Mouse (Mus musculus) bone marrow, adult 2 months (tissue): ENCODE data around the gene Capn12. TPM values are rescaled to one million over a fixed set of nuclear protein-coding genes. Genes with fewer than 3 reads are reported as not detected.

ENCODE experiments used
- H3K27ac ChIP-seq: fragments of 200-500 bp; 2 replicates; pipeline ENCODE4 v1.5.1; 2012; ENCODE audit warnings: low read depth, mild to moderate bottlenecking, control low read depth, inconsistent platforms, low read length; ENCODE audit not compliant: control insufficient read depth, poor library complexity, insufficient read depth
- H3K4me1 ChIP-seq: fragments of 200-500 bp; 2 replicates; pipeline ENCODE4 v1.6.1; 2011; ENCODE audit warnings: low read length; ENCODE audit not compliant: control insufficient read depth, insufficient read depth
- H3K4me3 ChIP-seq: fragments of 200-500 bp; replicated peaks from 2 replicates; pipeline ENCODE3; 2011; ENCODE audit warnings: mild to moderate bottlenecking, low read depth, low read length, control low read depth; ENCODE audit not compliant: control insufficient read depth
- CTCF ChIP-seq: fragments of 200-500 bp; IDR thresholded peaks from 2 replicates; pipeline ENCODE4 v1.5.1; 2011; ENCODE audit warnings: low read length, control low read depth; ENCODE audit not compliant: control insufficient read depth, insufficient read depth
- POLR2A ChIP-seq: fragments of 200-500 bp; IDR thresholded peaks from 2 replicates; pipeline ENCODE4 v1.6.1; 2011; ENCODE audit warnings: low read depth, mild to moderate bottlenecking, control low read depth, low read length, borderline replicate concordance; ENCODE audit not compliant: control insufficient read depth
- WGBS: fragments of 180-500 bp; shearing (Covaris S2); methylation state at CpG from one replicate; pipeline ENCODE4 v1.1.7; 2018; 5-methylcytosine and 5-hydroxymethylcytosine counted together
- polyA plus RNA-seq: library from polyadenylated mRNA; stranded (reverse); fragments of >200 nt; gene quantifications from 2 replicates; pipeline ENCODE4 v1.2.4, GENCODE M21; 2011; ENCODE audit warnings: low replicate concordance; ENCODE audit not compliant: missing spikeins, insufficient read depth, insufficient read length

Capn12 gene
- not detected in 2 replicates for polyA plus RNA-seq

GRCm38 (mm10) chr7:28881199-28881598 lies at the start of gene Capn12:
TSS of gene Capn12 (plus strand) at chr7:28881422.
- H3K4me3 ChIP-seq, result no peak within 1 kb of the TSS
- TF ChIP-seq POLR2A, result no peak
- no peak for TF ChIP-seq CTCF
- WGBS, result 57% methylated on average over 13 of the region's 13 CpGs
- no peaks in the 10 kb centered on the region for H3K4me1 ChIP-seq
- H3K27ac ChIP-seq, result no peak within 1 kb of the TSS

- no peak overlapping the region for H3K4me3 ChIP-seq
- peaks cover 8% of the 10 kb centered on the region for H3K4me1 ChIP-seq
- H3K27ac ChIP-seq, result peak overlapping the region; percentile 65
- WGBS, result 23% methylated on average over 6 of the region's 6 CpGs
- TF ChIP-seq POLR2A (no peak), CTCF (no peak)
These were observed 49.1 kb upstream of the Capn12 start for GRCm38 (mm10) chr7:28832137-28832536.

GRCm38 (mm10) chr7:28833723-28834347 lies 47.4 kb upstream of the Capn12 start, which contains the start of gene Lgals4:
TSS of gene Lgals4 (plus strand) at chr7:28833854.
- Histone ChIP-seq H3K4me1 (peaks cover 11% of the 10 kb centered on the region), H3K4me3 (no peak within 1 kb of the TSS), H3K27ac (peak within 1 kb of the TSS; percentile 28; the same call in 1 of the 2 replicates)
- 82% methylated on average over 6 of the region's 6 CpGs for WGBS
- TF ChIP-seq POLR2A, result no peak

GRCm38 (mm10) chr7:28836936-28837335 lies 44.3 kb upstream of the Capn12 start:
- WGBS, result 87% methylated on average over 5 of the region's 5 CpGs
- peaks cover 5% of the 10 kb centered on the region for H3K4me1 ChIP-seq
- TF ChIP-seq POLR2A, result no peak
- no peak overlapping the region for H3K4me3 ChIP-seq
- H3K27ac ChIP-seq, result no peak overlapping the region

- Histone ChIP-seq H3K27ac (peak overlapping the region; percentile 86), H3K4me3 (no peak overlapping the region), H3K4me1 (peaks cover 3% of the 10 kb centered on the region)
- 48% methylated on average over 9 of the region's 9 CpGs for WGBS
- no peak for TF ChIP-seq CTCF
- 0 out of 2 replicates have a peak, but pooled peaks have one; percentile 9 for TF ChIP-seq POLR2A
These were observed 42.9 kb upstream of the Capn12 start for GRCm38 (mm10) chr7:28838331-28838730.

- no peak for TF ChIP-seq POLR2A
- no peak for TF ChIP-seq CTCF
- Histone ChIP-seq H3K4me3 (no peak overlapping the region), H3K4me1 (no peaks in the 10 kb centered on the region), H3K27ac (no peak overlapping the region)
- WGBS, result 74% methylated on average over 1 of the region's 1 CpGs
These were observed 33.9 kb upstream of the Capn12 start for GRCm38 (mm10) chr7:28847273-28847672.

GRCm38 (mm10) chr7:28849700-28850236 lies 31.5 kb upstream of the Capn12 start:
- Histone ChIP-seq H3K4me1 (no peaks in the 10 kb centered on the region), H3K27ac (no peak overlapping the region), H3K4me3 (no peak overlapping the region)
- 45% methylated on average over 1 of the region's 1 CpGs for WGBS
- TF ChIP-seq POLR2A, result no peak
- no peak for TF ChIP-seq CTCF

- TF ChIP-seq CTCF (no peak), POLR2A (no peak)
- H3K4me1 ChIP-seq, result no peaks in the 10 kb centered on the region
- no peak overlapping the region for H3K4me3 ChIP-seq
- WGBS, result 73% methylated on average over 4 of the region's 4 CpGs
- H3K27ac ChIP-seq, result no peak overlapping the region
These were observed 30.6 kb upstream of the Capn12 start for GRCm38 (mm10) chr7:28850642-28851041.

GRCm38 (mm10) chr7:28859953-28860352 lies 21.3 kb upstream of the Capn12 start:
- TF ChIP-seq CTCF (no peak), POLR2A (no peak)
- H3K27ac ChIP-seq, result no peak overlapping the region
- H3K4me1 ChIP-seq, result no peaks in the 10 kb centered on the region
- 92% methylated on average over 2 of the region's 2 CpGs for WGBS
- H3K4me3 ChIP-seq, result no peak overlapping the region
